Mouse (Mus musculus) activated CD4-positive, CD25-positive, alpha-beta regulatory T cell, adult 4 months (primary cell): ENCODE results near the gene Gm5127. TPM values are rescaled to one million over a fixed set of nuclear protein-coding genes. Genes with fewer than 3 reads are reported as not detected.

Experiments used
- polyA plus RNA-seq, 2 experiments: library from polyadenylated mRNA; unstranded; fragments of 100-300 nt; shearing (Covaris generic); gene quantifications; one replicate each; pipeline ENCODE4 v1.2.1; 2017

Gene Gm5127
- polyA plus RNA-seq, 2 experiments from 2014 or later = 2.3 to 4.4 TPM

Other genes starting within 250 kb of the Gm5127 start
- gene Fndc3c1, start 97.8 kb upstream of the Gm5127 start, polyA plus RNA-seq = not detected
- gene Cysltr1, start 20.5 kb downstream of the Gm5127 start, polyA plus RNA-seq = 1 to 10 TPM; 4.3 to 6.5 TPM